Mouse (Mus musculus): Measurements from ENCODE around the gene 4931406P16Rik.
A peak's percentile ranks its signal among the peaks of the same experiment; 100 is the strongest.
"Not testable (repeated sequence)": the region's sequence is repeated elsewhere in the genome, so short reads cannot be mapped to it uniquely, and the experiment has no call there.

Gene 4931406P16Rik

DNA sequence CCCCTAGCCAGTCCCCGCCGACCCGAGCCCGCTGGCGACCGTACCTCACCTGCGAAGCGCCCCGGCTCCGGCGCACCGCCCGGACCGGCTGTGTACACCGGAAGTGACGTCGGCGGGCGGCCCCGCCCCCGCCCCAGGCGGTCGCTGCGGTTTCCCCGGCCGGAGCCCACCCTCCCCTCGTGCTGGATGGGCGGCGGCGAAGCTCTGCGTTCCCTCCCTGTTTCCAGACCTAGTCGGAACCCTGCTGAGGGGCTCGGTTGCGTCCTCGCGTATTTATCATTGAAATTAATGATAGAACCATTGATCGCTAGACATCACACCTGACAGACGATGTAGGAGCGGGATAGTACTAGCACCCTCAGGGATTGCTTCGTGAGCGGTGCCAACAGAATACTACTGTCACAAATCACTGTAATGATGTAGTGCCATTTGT lies at the start of gene 4931406P16Rik:
TSS of gene 4931406P16Rik (minus strand) at position 109 of the 433 bp plus-strand sequence.
- DNase-seq = peak; percentile 87 to 90

- DNase-seq = no peak
Observed at GRCm38 (mm10) chr7:34355629-34356028, 42.3 kb upstream of the 4931406P16Rik start.

DNA sequence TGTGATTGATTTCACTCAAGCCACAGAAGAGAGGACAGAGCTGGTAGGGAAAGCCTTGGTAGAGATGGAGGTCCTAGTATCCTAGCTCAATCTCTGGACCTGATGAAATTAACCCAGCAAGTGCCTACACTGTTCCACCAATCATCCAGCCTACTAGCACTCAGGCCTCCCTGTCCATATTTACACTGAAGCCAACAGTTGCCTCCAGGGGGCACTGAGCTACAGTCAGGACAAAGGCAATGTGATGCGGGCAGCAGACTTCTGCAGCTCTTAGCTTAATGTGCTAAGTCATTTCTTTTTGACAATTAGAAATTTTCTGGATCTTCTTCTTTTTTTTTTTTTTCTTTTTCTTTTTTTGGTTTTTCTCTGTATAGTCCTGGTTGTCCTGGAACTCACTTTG lies 38.6 kb upstream of the 4931406P16Rik start:
- DNase-seq = peak; percentile 15 to 17

DNA sequence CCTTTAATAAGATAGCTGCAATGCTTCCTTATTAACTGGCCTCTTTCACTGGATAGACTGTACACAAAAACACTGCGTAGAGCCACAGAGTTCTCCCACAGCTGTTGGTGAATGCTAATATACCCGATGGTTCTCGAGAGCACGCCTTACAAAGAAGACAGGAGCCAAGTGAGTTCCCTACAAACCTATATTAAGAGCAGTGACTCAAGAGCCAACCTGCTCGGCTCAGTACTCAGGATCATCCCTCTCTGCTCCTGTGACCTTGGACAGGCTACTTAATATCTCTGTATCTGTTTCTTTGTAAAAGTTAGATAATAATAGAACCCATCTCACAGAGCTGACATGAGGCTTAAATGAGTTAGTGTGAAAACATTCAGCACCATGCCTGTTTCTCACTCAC lies 36.8 kb upstream of the 4931406P16Rik start:
- no peak for DNase-seq

DNA sequence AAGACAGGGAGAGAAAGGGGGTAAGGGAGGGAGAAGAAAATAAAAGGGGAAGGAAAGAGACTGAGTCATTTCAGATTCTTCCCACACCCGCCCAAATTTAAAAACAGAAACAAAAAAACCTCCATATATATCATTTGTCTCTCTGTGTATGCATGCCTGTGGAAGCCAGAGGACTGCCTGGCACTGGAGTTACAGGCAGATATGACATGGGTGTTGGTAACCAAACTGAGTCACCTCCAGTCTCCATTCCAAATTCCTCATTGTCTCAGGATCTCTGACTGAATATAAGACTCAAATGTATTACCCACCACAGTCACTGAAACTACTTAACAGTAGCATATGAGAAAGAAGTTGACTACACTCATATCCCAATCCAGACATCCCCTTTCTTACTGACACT lies 34.7 kb upstream of the 4931406P16Rik start:
- no peak for DNase-seq

GRCm38 (mm10) chr7:34347041-34347440 lies 33.7 kb upstream of the 4931406P16Rik start:
- no peak for DNase-seq

- DNase-seq = no peak
Observed at GRCm38 (mm10) chr7:34346505-34346904, 33.2 kb upstream of the 4931406P16Rik start.

DNA sequence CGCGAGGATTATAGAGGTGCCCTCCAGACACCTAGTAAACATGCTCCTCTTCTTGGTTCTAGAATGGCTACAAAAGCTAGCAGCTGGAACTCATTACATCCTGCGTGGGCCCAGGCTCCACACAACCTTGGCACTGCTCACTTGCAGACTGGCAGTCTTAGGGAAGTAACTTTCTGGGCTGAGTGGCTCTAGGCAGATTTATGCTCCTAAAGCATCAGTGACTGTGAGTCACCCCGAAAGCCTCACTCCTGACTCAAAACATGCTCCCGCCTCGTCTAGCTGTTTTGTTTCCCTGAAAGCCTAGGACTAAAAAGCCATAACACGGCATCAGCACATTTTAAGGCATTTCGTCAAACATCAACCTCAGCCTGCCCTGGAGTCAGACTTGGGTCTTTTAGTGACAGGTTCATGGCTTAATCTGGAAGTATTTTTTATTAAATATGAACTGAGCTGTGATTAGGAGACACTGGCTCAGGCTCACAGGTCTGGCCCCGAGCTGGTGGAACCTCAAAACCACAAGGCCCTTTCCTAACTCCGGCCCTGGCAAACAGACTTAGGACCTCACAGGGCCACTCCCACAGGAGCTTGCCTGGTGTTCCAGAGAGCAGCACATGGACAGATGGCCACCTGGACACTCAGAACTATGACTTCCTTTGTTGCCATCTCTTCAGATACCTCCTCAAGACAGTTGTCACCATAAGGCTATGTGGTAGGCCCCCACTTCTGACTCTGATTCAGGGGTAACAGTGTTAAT lies 28.9 kb upstream of the 4931406P16Rik start:
- no peak for DNase-seq

- DNase-seq = no peak
Observed at GRCm38 (mm10) chr7:34340841-34341240, 27.5 kb upstream of the 4931406P16Rik start.

- DNase-seq = no peak
Observed at GRCm38 (mm10) chr7:34339164-34339489, 25.8 kb upstream of the 4931406P16Rik start.

DNA sequence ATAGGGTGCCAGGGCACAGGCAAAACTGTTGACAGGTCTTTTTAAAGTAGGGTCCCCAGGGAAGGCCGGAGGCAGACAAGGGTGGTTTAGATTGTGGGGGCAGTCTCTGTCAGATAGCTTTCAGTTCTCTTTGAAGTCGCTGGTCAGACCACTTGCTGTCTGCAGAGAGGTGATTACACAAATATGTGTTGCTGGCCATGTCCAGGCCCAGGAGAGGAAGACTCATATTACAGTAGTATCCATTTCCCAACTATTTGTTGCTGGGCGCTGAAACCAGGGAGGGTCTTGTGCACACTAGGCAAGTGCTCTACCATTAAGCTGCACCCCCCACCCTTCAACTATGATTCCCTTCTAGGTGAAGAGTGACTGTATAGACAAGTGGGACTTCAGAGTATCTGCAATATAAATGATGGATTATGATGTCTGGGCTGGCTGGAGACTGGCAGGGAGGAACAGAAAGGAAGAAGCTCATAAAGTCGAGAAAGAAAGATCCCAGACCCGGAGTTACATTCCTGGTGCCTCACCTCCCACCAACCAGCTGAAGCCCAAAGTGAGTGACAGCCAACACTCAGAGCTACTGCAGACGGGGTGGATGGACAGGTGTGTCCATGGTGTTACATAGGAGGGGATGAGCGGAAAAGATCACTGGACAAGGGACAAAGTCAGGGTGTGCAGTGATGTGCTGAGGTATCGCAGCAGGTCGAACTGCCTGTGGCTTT lies 25.3 kb upstream of the 4931406P16Rik start:
- no peak for DNase-seq

- no peak for DNase-seq
Observed at GRCm38 (mm10) chr7:34337268-34337667, 23.9 kb upstream of the 4931406P16Rik start.

- DNase-seq = not testable (repeated sequence)
Observed at GRCm38 (mm10) chr7:34336545-34336944, 23.2 kb upstream of the 4931406P16Rik start.

GRCm38 (mm10) chr7:34327493-34327892 lies 14.1 kb upstream of the 4931406P16Rik start:
- DNase-seq = peak in 1 of 2 experiments; percentile 60

- no peak for DNase-seq
Observed at GRCm38 (mm10) chr7:34324857-34325256, 11.5 kb upstream of the 4931406P16Rik start.

- no peak for DNase-seq
Observed at GRCm38 (mm10) chr7:34324005-34324404, 10.7 kb upstream of the 4931406P16Rik start.

DNA sequence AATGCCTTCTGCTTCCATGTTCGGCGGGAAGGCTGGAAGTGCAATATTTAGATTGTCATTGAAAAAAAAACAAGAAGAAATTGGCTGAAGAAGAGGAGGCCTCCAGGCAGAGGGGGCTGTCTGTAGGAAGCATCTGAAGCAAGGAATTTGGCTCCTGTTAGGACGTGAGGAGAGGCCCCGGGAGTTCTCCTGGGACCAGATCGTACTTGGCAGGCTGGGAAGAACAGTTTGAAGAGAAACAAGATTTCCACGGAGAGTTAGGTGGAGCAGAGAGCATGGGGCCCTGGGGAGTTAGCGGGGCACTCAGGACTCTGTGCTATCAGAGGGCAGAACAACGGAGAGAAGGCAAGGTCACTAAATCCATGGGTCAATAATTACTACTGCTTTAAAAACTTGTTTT lies 10.0 kb upstream of the 4931406P16Rik start:
- DNase-seq = no peak

- DNase-seq = no peak
Observed at GRCm38 (mm10) chr7:34321958-34322357, 8.6 kb upstream of the 4931406P16Rik start.

GRCm38 (mm10) chr7:34321119-34321518 lies 7.8 kb upstream of the 4931406P16Rik start:
- no peak for DNase-seq

- DNase-seq = no peak
Observed at GRCm38 (mm10) chr7:34319957-34320356, 6.6 kb upstream of the 4931406P16Rik start.

- no peak for DNase-seq
Observed at GRCm38 (mm10) chr7:34319123-34319522, 5.8 kb upstream of the 4931406P16Rik start.

GRCm38 (mm10) chr7:34317901-34318476 lies 4.6 kb upstream of the 4931406P16Rik start:
- DNase-seq = no peak

DNA sequence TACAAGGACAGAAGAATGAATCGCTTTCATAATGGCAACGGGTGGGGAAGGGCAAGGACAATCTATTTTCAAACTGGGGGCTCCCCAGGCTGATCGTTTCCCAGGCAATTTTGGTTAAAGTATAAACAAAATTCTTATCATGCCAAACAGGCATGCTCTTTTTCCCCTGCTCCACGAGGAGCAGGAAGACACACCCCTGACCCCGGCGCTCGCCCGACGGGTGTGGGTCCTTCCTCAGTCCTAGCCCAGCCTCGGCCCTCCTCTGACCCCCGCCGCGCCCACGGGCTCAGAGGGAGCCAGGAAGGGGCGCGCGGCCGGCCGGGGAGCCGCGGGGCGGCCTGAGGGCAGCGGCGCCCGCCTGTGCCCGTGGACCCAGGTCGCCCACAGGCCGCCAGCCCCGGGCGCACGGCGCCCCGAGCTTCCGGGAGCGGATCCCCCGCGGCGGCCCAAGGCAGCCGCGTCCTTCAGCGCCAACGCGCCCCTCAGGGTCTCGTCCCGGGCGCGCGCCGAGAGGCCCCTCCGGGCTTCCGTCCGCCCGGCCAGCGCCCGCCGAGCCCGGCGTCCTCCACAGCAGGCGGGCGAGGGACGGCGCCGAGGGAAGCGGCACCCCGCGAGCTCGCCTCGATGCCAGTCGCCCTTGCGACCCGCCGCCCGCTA lies 437 bp downstream of the 4931406P16Rik start:
- DNase-seq = peak; percentile 84 to 90

Measured in lung, adult 18-20 months (tissue).